Mouse (Mus musculus) mouse trophoblast stem cell (cell line): Measurements from ENCODE around the gene Gabrb3.

Experiments
- in situ Hi-C, 2 experiments: fragments of 300-500 bp; cut with MseI, MboI; formaldehyde crosslinking; loops; 2 replicates in 1 of 2; 3 replicates in 1 of 2; pipeline ENCODE4 v1.15.1; 2025

Gene Gabrb3

DNA sequence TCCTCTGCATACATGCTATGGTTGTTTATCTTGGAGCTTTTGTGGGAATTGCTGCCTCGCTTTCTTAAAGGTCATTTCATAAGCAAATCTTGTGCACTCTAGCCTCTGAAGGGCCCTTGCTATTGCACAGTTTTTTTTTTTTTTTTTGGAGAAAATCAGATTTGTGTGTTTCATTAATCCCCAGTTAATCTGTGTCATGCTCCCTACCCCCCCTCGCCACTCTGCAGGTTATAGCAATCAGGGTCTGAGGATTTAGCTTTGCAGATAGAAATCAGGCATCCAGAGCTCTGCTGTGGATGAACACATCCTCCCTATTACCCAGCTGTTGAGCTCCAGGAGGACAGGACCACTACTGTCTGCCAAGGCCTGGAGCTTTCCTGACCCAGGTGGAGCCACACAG, at the start of gene Gabrb3:
TSS of gene Gabrb3 (plus strand) at position 301 of the 400 bp plus-strand sequence.
- in situ Hi-C loops, result no loop called here

DNA sequence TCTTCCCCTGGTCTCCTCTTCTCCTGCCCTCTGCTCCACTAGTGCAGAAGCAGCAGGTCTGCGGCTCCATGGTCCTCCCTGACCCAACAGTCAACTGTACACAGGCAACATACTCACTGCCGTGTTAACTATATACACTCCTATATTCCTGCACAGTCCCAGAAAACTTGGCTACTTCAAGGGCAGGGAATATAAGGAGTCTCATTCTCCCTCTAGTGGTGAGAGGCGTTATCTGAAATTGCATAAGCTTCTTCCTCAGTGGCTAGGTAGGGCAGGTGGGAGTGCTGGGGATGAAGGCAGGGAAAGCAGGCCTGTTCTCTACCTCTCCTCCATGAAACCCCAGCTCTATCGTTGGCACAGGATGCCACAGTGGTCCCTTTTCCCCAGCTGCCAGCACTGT, 35.4 kb upstream of the Gabrb3 start:
- in situ Hi-C loops, result loop anchor here (5.0 to 10.0 kb wide), 2 partner anchors 437 to 439 kb away; no protein-coding TSS in a partner anchor

DNA sequence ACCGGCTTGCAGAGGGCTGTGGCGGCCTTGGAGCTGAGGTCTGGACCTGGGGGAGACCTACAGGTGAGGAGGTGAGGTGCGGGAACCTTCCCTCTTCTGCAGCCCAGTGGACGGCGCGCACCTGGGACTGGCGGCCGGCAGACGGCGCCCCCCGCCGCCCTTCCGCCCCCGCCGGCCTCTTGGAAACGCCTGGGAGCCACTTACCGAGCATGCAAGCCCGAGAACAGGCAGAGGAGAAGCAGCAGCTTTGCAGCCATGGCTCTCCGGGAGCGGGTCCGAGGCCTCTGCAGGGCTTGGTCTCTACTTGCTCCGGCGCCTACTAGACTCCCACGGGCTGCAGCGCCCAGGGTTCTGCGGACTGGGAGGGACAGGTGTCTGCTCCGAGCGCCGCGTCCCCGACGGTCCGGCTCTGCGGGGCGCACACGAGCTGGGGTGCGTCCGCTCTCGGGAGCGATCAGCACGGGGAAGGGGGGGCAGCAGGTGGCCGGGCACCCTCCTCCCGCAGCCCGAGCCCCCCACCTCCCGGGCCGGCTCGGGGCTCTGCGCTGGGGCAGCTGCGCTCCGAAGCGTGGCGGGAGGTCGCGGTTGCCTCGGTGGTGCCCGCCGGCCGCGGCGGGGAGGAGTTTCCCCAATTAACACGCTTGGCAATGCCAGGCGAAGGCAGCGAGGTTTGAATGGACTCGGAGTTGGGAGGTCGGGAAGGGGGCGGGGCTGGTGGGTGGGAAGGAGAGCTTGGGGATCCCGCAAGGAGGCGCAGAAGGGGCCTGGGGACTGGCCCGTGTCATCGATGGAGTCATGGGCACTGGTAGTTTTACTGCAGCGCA, 32.8 kb upstream of the Gabrb3 start, which contains the start of gene Gabrg3:
TSS of gene Gabrg3 (minus strand) at position 672 of the 824 bp plus-strand sequence.
- in situ Hi-C loops, result loop anchor here in 1 of 2 experiments (10.0 kb wide), 1 partner anchor 442 kb away; no protein-coding TSS in a partner anchor

DNA sequence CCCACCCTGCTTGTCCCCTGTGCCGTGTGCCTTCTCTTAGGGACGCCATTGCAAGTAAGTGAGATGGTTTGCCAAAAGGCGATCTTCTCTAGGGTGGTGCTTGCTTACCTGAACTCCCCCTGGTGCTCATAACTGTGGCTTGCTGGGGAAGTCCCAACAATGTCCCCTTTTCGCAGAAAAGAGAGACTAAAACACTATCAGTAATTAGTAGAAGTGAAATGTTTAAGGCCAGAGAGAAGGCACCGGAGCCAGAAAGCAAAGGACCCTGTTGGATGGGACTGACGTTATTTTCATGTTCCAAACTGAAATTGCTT, 32.2 kb upstream of the Gabrb3 start:
- in situ Hi-C loops, result loop anchor here in 1 of 2 experiments (10.0 kb wide), 1 partner anchor 442 kb away; no protein-coding TSS in a partner anchor

DNA sequence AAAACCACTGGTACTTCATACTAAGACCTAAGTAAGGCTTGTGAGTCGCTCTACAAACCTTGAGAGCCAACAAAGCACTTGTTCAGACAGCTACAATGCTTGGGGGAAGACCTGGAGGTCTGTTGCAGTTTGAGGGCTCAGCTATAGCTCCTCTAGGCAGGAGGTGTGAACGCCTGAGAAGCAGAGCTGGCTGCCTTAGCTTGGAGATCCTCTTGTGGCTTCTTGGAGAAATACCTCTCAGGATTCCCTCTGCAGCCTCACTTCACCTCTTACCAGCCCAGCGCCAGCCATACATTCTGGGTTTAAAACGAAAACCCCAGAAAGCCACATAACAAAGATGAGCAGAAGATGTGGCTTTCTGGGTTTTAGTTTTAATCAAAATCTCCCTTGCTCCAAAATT, 29.4 kb upstream of the Gabrb3 start:
- in situ Hi-C loops, result no loop called here

DNA sequence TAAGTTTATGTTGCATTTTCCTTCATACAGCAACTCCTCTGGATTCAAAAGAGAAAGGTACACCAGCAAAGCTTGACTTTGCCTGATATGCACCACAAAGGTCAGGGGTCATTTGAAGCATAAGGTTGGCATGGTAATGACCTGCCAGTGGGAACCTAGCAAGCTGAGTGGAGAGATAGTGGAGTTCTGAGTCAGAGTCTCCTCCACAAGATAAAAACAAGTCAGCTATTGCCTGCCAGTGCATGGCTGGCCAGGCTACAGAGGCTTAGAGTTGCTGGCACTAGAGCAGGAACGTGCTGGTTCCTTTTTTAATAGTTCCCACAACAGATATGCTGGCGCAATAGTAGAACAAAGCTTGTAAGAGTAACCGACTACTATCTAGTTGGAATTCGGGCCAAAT, 25.9 kb upstream of the Gabrb3 start:
- in situ Hi-C loops, result no loop called here

DNA sequence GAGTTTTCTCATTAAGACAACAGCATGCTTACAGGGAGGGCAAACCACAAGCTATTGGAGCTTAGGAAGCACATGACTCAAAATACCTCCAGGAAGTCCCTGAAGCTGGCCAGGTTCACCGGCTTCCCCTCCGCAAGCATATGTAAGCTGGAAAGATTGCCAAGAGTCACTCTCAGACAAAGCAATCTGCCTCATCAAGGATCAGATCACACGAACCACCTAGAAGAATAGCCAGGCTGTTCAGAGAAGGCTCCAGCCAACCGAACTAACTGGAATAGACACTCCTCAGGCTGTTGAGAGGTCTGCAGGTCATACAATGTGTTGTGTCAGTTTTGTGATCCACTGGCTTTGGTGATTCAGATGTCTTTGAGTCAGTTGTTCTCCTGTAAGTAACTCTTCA, 8.3 kb upstream of the Gabrb3 start:
- in situ Hi-C loops, result no loop called here

DNA sequence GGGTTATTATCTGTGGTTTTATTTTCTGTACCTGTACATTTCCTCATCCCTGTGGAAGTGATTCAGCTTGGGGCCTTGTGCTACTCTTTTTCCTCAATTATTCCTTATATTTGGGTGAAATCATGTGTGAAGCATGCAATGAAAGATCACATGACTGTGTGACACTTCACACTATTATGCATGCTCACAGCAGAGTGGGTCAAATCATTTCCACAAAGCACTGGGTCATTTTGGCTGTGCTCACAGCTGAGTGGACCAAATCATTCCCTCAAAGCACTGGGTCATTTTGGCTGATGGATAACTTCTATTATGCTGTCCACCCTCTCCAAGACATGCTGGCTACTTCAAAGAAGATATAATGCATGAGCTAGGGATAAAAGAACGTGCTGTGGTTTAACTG, 6.6 kb upstream of the Gabrb3 start:
- in situ Hi-C loops, result no loop called here

DNA sequence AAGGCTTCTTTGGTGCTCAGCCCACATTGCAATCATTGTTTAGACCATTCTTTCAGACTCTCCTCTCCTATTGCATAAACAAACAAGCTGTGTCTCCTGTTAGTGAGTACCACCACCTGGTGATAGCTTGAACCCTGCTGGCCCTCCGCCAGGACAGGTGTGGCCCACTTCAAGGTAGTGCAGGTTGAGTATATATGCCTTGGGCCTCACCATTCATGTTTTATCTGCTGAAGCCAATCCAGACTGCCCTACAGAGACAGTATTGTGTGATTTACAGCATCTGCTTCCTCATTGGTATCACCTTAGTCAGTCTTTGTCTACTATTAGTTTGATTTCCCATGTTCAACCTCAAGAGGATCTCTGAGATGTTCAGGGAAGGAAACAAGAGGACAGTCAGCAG, 1.6 kb downstream of the Gabrb3 start:
- in situ Hi-C loops, result no loop called here

DNA sequence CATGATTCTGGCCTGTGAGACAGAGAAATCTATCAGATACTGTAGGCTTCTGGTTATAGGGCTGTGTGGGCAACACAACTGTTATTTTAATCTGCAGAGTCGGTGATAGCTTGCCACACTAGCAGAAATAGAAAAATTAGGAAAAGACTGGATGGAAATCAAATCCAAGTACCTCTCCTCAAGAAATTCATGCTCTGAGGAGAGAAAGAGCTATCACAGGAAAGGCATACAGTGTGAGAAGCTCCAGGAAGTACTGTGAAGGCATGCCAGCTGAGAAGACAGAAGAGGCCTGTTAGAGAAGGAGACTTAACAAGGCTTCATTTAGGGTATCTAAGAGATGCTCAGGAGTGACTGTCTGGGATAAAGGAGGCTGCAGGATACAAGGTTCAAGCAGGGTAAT, 3.2 kb downstream of the Gabrb3 start:
- in situ Hi-C loops, result no loop called here

DNA sequence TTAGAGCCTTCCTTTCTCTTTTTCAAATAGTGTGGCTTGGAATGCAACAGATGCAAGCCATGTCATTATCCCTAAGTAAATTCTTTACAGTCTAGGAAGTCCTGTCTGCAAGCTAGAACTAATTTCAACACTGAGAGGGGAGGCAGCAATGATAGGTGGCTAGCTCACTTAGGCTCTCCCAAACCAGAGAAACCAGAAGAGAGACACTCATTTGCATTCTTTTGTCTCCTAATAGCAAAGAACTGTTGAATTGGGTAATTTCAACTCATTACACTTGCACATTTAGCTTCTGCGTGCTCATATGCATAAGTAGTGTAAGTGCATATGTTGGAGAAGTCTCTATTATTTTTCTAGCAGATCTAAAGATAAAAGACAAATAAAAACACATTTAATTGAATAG, 28.7 kb downstream of the Gabrb3 start:
- in situ Hi-C loops, result no loop called here

DNA sequence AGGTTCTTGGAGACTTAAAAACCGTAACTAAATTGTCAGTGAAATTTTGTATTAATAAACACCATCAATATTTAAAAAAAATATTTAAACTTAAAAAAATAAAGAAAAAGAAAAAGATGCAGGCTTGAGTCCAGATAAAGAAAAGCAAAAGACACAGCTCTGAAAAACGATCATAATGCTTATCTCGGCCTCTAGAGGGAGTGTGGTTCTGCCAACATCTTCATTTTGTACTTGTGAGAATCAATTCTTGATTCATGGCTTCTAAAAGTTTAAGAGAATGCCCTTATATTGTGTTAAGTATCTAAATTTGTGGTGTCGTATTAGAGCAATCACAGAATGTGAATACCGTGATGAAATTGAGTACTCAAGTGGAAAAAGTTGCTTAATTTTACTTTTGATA, 40.9 kb downstream of the Gabrb3 start:
- in situ Hi-C loops, result no loop called here

DNA sequence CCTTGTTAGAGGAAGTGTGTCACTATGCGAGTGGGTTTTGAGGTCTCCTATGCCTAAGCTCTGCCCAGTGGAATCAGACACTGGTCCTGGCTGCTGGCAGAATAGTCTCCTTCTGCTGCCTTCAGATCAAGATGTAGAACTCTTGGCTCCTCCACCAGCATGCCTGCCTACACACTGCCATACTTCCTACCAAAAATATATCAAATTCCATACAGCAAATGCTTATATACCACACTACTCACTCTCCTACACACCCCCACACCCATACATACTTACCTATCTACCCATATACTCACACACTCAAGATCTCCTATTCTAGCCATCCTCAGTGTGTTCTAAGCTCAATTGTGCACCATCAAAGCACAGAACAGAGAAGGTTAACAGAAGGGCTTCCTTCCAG, 51.8 kb downstream of the Gabrb3 start:
- in situ Hi-C loops, result loop anchor here in 1 of 2 experiments (10.0 kb wide), 1 partner anchor 527 kb away; no protein-coding TSS in a partner anchor

DNA sequence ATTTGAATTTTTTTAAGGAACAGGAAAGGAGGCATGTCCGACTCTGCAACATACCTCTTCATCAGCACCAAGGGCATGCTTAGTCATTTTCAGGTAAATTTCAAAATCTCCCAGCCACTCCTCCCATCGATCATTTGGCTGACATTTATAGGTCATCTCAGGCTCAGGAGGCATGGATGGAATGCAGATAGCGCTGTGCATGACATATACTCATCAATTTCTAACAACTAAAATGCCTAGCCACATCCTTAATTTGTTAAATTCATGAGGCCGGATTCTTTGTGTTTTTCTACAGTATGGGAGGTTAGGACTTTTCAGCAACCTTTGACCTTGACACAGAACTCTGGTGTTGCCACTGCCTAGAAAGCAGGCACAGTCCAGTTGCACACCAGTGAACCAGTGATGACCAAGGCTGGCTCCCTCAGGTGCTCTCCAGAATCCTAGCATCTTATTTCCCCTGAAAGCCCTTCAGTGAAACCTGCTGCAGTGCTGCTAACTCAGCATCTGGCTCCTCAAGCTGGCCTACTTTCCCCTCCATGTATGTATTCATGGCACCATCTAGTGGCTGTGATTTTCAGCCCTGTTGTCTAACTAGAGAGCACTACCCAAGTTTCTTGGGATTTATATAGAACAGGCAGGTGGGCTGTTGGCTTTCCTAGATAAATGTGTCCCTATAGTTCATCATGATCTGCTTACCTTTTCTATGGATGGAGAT, 54.5 kb downstream of the Gabrb3 start:
- in situ Hi-C loops, result loop anchor here in 1 of 2 experiments (10.0 kb wide), 1 partner anchor 529 kb away; no protein-coding TSS in a partner anchor

DNA sequence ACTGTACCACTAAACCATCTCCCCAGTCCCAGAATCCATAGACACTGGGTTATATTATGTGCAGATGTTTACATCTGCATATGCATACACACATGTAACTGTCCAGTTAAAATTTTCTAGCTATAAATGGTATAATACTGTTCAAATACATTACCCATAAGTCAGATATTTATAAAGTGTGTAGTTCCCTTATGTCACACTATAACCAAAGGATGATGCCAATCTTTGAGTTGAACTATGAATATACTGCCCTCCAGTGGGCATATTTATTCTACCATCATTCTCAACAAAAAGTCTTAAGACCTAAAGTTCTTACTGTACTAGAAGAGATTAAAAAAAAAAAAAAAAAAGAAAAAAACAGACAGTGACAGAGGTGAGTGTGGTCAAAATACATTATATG, 63.4 kb downstream of the Gabrb3 start:
- in situ Hi-C loops, result loop anchor here in 1 of 2 experiments (10.0 kb wide), 1 partner anchor 538 kb away; no protein-coding TSS in a partner anchor

DNA sequence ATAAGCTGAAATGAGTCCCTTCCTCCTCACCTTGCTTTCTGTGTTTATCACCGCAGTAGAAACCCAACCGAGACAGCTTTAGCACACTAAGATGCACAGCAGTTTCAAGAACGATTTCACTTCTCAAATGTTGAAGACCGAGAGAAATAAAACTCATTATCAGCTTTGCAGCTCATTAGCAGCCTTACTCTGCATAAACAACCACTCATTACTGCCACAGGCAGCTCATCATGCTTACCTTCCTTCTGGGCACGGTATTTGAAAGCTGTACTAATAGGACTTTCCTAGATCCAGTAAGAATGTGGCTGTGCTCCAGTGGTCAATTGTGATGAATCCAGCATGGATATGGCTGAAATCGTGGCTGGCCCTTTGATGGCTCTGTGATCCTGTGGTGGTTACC, 67.4 kb downstream of the Gabrb3 start:
- in situ Hi-C loops, result loop anchor here in 1 of 2 experiments (10.0 kb wide), 1 partner anchor 542 kb away; no protein-coding TSS in a partner anchor

DNA sequence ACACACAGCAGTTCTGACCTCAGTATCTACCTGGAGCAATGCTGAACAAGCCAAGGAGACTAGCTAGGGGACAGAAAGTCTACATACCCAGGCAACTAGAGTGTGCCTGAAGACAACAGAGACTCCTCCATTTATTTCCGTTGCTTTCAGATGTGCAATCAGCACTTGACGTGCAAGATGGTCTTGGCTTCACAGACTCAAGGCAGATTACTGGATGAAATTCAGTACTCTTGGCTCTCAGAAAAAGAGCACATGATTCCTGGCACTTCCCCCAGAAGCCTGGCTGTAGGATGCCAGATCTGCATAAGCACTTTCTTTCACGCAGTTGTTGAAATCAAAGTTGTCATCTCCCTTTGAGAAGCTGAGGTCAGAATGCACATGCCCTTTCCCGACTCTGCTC, 72.3 kb downstream of the Gabrb3 start:
- in situ Hi-C loops, result no loop called here

DNA sequence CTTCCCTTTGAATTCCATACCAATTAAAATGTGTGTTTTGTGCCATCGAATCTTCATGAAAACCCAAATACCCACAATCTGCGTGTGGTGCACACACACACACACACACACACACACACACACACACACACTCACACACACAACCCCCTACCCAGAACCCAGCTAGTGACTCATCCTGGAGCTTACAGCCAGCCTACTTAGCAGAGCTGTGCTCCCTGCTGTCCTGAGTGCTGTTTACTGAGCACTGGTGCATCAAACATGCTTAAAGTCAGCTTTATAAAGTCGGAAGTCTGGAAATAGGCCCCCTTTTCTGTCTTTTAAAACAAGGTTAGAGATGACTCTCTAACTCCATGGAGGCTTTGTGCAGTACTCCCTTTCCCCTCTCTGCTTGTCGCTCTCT, 83.3 kb downstream of the Gabrb3 start:
- in situ Hi-C loops, result no loop called here

DNA sequence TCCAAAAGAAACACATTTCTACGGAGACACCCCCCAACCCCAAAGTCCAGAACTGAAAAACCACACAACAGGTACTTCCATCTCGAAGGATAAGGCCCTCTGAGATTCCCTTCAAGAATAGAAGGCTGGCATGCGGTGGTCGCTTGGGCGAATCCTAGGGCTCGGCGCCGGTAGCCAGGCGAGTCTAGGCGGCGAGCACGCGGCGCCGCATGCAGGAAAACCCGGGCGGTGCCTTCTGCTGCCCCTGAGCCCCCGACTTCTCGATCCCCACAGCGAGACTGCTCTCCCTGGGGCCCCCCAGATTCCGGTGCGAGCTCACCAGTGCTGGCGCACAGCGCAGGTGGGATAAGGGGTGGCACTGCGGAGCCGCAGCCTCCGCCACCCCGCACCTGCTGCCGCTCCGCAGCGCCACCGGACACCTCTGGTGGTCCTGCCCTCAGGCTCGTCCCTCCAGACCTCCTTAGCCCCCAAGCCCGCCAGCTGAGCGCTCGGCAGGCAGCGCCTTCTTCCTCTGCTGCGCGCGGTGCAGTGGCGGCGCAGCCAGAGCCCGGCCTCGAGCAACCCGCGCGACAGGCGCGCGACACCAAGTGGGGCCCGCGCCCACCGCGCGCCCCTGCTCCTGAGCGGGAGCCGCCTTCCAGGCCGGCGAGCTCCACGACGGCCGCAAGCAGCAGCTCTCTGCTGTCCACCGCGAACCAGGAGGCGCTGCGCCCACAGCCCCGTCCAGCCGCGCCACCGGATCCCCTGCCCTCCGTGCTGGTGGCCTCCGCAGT, 89.6 kb downstream of the Gabrb3 start:
- in situ Hi-C loops, result no loop called here

DNA sequence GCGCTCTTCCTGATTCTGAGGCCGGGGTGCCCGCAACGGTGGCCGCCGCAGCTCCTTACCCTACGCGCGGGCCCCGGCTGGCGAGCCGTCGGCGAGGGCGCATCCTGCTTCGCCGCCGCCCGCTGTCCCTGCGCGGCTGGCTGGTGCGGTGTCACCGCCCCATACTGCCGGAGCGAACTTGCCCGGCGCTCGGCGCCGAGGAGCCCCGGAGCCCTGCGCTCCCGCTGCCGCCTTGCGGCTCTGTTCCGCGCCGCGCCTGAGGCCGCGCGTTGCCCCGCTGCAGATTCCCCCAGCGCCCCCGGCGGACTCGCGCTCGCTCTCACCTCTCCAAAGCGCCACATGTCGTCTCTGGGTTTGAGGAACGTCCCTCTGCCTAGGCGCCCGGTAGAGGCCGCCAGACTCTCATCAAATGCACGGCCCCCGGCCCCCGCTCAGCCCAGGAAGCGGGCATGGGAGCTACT, 90.2 kb downstream of the Gabrb3 start, which contains the start of gene Gabra5:
TSS of gene Gabra5 (minus strand) at position 379 of the 461 bp plus-strand sequence.
- in situ Hi-C loops, result no loop called here

DNA sequence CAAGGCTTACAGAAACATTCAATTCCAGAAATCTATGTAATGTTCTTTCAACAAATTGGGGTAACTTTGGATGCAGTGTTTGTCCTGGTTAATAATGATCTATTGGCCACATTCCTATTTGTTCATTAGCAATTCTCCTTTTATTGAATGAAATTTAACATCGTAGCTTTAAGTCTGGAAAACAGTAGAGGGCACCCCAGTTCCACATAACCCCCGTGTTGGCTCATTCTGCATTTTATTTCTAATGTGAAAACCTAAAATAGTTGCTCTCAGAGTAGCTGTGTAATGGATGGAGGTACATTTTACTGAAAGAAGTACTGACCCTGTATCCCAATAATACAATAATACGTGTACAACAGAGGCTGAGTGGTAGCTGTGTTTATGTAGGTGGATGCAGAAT, 93.5 kb downstream of the Gabrb3 start:
- in situ Hi-C loops, result no loop called here

DNA sequence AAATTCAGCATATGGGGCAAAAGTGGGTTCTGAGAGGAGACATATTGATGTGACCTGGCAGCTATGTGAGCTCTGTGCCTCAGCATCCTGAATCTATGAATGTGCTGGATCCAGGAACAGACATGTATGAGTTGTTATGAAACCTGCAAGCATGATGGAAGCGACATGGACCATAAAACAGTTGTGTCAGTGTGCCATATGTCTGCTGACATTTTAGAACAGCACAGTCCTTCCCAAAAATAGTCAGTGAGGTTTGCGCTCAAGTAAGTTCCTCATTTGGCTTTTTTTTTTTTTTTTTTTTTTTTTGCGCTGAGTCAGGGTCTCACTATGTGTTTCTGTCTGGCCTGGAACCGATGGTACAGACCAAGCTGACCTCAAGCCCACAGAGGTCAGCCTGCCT, 110.0 kb downstream of the Gabrb3 start:
- in situ Hi-C loops, result no loop called here
